Mouse (Mus musculus) thymus, adult 2 months (tissue): ENCODE results near the gene 1700001J03Rik. TPM values are rescaled to one million over a fixed set of nuclear protein-coding genes. Genes with fewer than 3 reads are reported as not detected.
A peak's percentile ranks its signal among the peaks of the same experiment; 100 is the strongest.
"Not testable (repeated sequence)": the region's sequence is repeated elsewhere in the genome, so short reads cannot be mapped to it uniquely, and the experiment has no call there.

Experiments
- DNase-seq: peaks from one replicate; pipeline ENCODE4 v3.0.0; 2021
- H3K27ac ChIP-seq: fragments of 200-500 bp; 2 replicates; pipeline ENCODE4 v1.5.1; 2012; ENCODE audit warnings: low read length, control low read depth; ENCODE audit not compliant: control insufficient read depth, insufficient read depth
- H3K27me3 ChIP-seq: fragments of 200-500 bp; 2 replicates; pipeline ENCODE4 v1.6.1; 2012; ENCODE audit warnings: mild to moderate bottlenecking, low read length, moderate library complexity, mixed read lengths; ENCODE audit not compliant: control insufficient read depth, insufficient read depth
- H3K36me3 ChIP-seq: fragments of 200-500 bp; 2 replicates; pipeline ENCODE4 v1.6.1; 2012; ENCODE audit warnings: mild to moderate bottlenecking, low read length, moderate library complexity; ENCODE audit not compliant: control insufficient read depth, insufficient read depth
- H3K4me1 ChIP-seq: fragments of 200-500 bp; replicated peaks from 2 replicates; pipeline ENCODE4 v1.6.1; 2012; ENCODE audit warnings: low read length; ENCODE audit not compliant: control insufficient read depth, insufficient read depth
- H3K4me3 ChIP-seq: fragments of 200-500 bp; 2 replicates; pipeline ENCODE4 v1.5.1; 2012; ENCODE audit warnings: mild to moderate bottlenecking, low read length, control low read depth, moderate library complexity; ENCODE audit not compliant: control insufficient read depth, insufficient read depth
- CTCF ChIP-seq: fragments of 200-500 bp; IDR thresholded peaks from 2 replicates; pipeline ENCODE4 v1.5.1; 2012; ENCODE audit warnings: mild to moderate bottlenecking, control low read depth, low read length, moderate library complexity, borderline replicate concordance; ENCODE audit not compliant: control insufficient read depth, poor library complexity, insufficient read depth; ENCODE audit errors: extremely low read depth
- POLR2A ChIP-seq: fragments of 200-500 bp; IDR thresholded peaks from 2 replicates; pipeline ENCODE4 v1.6.1; 2012; ENCODE audit warnings: mild to moderate bottlenecking, low read length, control low read depth, moderate library complexity; ENCODE audit not compliant: control insufficient read depth, poor library complexity, insufficient read depth; ENCODE audit errors: extremely low read depth
- whole genome bisulfite sequencing: fragments of 180-500 bp; shearing (Covaris S2); methylation state at CpG from one replicate; pipeline ENCODE4 v1.1.7; 2018; 5-methylcytosine and 5-hydroxymethylcytosine counted together
- polyA plus RNA-seq: library from polyadenylated mRNA; depleted of rRNA; stranded (reverse); fragments of >200 nt; gene quantifications from 2 replicates; pipeline ENCODE4 v1.2.3, GENCODE M21; 2012

The 1700001J03Rik gene
- polyA plus RNA-seq, 1 experiment, result 1.1 TPM

- TF ChIP-seq POLR2A (no peak), CTCF (no peak)
- DNase-seq, result no peak
- Histone ChIP-seq H3K27me3 (no peaks in the 10 kb centered on the region), H3K4me1 (no peaks in the 10 kb centered on the region), H3K4me3 (no peak overlapping the region), H3K27ac (no peak overlapping the region), H3K36me3 (no peaks in the 10 kb centered on the region)
- 68% methylated on average over 3 of the region's 3 CpGs for WGBS
Measured at GRCm38 (mm10) chr5:146190501-146191269, 5.6 kb upstream of the 1700001J03Rik start.

GRCm38 (mm10) chr5:146190093-146190492, 5.0 kb upstream of the 1700001J03Rik start:
- Histone ChIP-seq H3K27ac (no peak overlapping the region), H3K27me3 (no peaks in the 10 kb centered on the region), H3K4me1 (no peaks in the 10 kb centered on the region), H3K4me3 (no peak overlapping the region), H3K36me3 (no peaks in the 10 kb centered on the region)
- DNase-seq, result no peak
- 60% methylated on average over 4 of the region's 4 CpGs for WGBS
- TF ChIP-seq POLR2A (no peak), CTCF (no peak)

GRCm38 (mm10) chr5:146188712-146189111, 3.6 kb upstream of the 1700001J03Rik start:
- Histone ChIP-seq H3K4me1 (no peaks in the 10 kb centered on the region), H3K27ac (no peak overlapping the region), H3K4me3 (no peak overlapping the region), H3K27me3 (no peaks in the 10 kb centered on the region), H3K36me3 (no peaks in the 10 kb centered on the region)
- no peak for TF ChIP-seq POLR2A
- TF ChIP-seq CTCF, result no peak
- no peak for DNase-seq
- WGBS, result 96% methylated on average over 7 of the region's 7 CpGs

GRCm38 (mm10) chr5:146188144-146188543, 3.0 kb upstream of the 1700001J03Rik start:
- WGBS, result 93% methylated on average over 1 of the region's 1 CpGs
- Histone ChIP-seq H3K27ac (no peak overlapping the region), H3K4me1 (no peaks in the 10 kb centered on the region), H3K27me3 (no peaks in the 10 kb centered on the region), H3K36me3 (no peaks in the 10 kb centered on the region), H3K4me3 (no peak overlapping the region)
- TF ChIP-seq POLR2A, result no peak
- TF ChIP-seq CTCF, result no peak
- DNase-seq, result no peak

DNA sequence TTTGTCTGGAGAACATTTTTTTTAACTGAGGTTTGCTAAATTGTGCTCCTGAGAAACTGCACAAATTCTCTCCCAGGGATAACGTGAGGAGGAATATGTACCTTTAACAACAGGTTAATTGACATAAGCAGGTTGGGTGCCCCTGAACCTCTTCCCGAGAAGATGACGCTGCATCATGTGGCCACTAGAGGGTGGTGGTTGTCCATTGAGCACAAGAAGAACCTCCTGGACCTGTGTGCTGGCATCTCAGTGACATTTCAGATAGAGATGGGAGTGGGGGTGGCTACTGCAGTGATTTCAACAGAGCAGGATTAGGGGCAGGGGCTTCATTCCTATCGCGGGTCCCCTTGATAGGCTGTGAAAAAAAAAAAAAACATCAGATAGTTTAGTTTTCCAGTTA, 2.3 kb upstream of the 1700001J03Rik start:
- H3K27me3 ChIP-seq, H3K4me1 ChIP-seq, H3K4me3 ChIP-seq, H3K27ac ChIP-seq, H3K36me3 ChIP-seq: not testable (repeated sequence)
- DNase-seq, result peak; percentile 66
- WGBS, result 25% methylated on average over 5 of the region's 5 CpGs

GRCm38 (mm10) chr5:146172744-146173143, 12.4 kb downstream of the 1700001J03Rik start:
- H3K4me3 ChIP-seq, H3K4me1 ChIP-seq, H3K27me3 ChIP-seq, H3K27ac ChIP-seq, H3K36me3 ChIP-seq, DNase-seq: not testable (repeated sequence)
- 62% methylated on average over 4 of the region's 4 CpGs for WGBS

DNA sequence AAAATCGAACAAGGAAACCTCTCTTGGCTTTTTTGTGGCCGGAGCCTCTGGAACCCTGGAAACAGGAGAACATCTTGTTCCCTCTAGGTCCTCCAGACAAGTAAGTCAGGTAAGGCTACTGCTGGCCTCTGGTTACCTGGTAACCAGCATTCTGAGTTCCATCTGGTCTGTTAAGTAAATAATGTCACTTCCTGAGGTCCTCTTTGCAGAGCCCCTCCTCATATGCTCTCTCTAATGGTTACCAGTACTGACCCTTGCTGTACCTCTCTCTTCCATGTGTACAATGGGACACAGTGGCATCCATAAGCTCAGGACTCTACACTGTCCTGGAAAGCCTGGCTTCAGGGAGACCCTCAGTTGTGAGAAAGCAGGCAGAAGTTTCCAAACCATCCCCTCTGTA, 14.5 kb downstream of the 1700001J03Rik start, which contains the start of gene Gm6309:
Gm6309 (minus strand) TSS at position 101 of the 400 bp plus-strand sequence.
- WGBS, result 87% methylated on average over 2 of the region's 2 CpGs
- not testable (repeated sequence) for H3K4me3 ChIP-seq, H3K27me3 ChIP-seq, H3K4me1 ChIP-seq, DNase-seq, H3K27ac ChIP-seq, H3K36me3 ChIP-seq

DNA sequence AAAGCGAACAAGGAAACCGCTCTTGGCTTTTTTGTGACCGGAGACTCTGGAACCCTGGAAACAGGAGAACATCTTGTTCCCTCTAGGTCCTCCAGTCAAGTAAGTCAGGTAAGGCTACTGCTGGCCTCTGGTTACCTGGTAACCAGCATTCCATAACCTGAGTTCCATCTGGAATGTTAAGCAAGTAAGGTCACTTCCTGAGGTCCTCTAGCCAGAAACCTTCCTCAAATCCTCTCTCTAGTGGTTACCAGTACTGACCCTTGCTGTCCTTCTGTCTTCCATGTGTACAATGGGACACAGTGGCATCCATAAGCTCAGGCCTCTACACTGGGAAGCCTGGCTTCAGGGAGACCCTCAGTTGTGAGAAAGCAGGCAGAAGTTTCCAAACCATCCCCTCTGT, 24.7 kb downstream of the 1700001J03Rik start, which contains the start of gene Gm5565:
Gm5565 (minus strand) TSS at position 101 of the 400 bp plus-strand sequence.
- not testable (repeated sequence) for H3K27me3 ChIP-seq, H3K27ac ChIP-seq, DNase-seq, H3K4me3 ChIP-seq, H3K4me1 ChIP-seq, H3K36me3 ChIP-seq
- WGBS, result 94% methylated on average over 3 of the region's 3 CpGs

DNA sequence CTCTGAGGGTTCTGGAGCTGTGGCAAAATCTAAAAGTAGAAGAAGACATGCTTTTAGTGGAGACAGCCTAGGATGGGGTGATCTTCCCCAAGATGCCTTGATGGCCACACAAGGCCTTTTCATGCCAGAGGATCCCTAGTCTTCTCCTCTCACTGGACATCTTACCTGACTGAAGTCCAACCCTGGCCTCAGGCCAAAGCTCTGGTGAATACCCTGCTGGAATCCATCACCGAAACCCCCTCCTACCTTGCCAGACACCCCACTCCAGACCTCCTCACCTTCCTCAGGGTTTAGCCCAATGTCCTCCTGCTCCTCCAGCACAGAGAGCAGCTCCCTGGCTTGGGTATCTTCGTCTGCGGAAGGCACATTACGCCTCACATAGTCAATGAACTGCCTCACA, 26.8 kb downstream of the 1700001J03Rik start:
- not testable (repeated sequence) for DNase-seq, H3K4me3 ChIP-seq, H3K4me1 ChIP-seq, H3K27ac ChIP-seq, H3K36me3 ChIP-seq, H3K27me3 ChIP-seq
- WGBS, result 97% methylated on average over 4 of the region's 4 CpGs
